Mouse (Mus musculus) stomach, embryonic 15.5 days (tissue): ENCODE measurements around the gene 4933415A04Rik. TPM values are rescaled to one million over a fixed set of nuclear protein-coding genes. Genes with fewer than 3 reads are reported as not detected.

Experiments
- ATAC-seq: fragments of 200-750 bp; cut with Nextera tagmentation; 2 replicates; pipeline ENCODE4 v1.8.0; 2017; ENCODE audit warnings: low read depth, moderate number of reproducible peaks, moderate TSS enrichment; ENCODE audit not compliant: insufficient read depth, low FRiP score
- H3K27ac ChIP-seq: fragments of 300-500 bp; sonication (generic); 2 replicates; pipeline ENCODE4 v1.5.1; 2015; ENCODE audit warnings: mild to moderate bottlenecking, inconsistent platforms
- H3K27me3 ChIP-seq: fragments of 300-500 bp; sonication (generic); replicated peaks from 2 replicates; pipeline ENCODE4 v1.6.1; 2015; ENCODE audit warnings: inconsistent platforms
- H3K36me3 ChIP-seq: fragments of 300-500 bp; sonication (generic); 2 replicates; pipeline ENCODE4 v1.6.1; 2015; ENCODE audit warnings: inconsistent platforms
- H3K4me1 ChIP-seq: fragments of 300-500 bp; sonication (generic); 2 replicates; pipeline ENCODE4 v1.6.1; 2015; ENCODE audit warnings: inconsistent platforms
- H3K4me2 ChIP-seq: fragments of 300-500 bp; sonication (generic); 2 replicates; pipeline ENCODE4 v1.6.1; 2015; ENCODE audit warnings: mild to moderate bottlenecking, inconsistent platforms
- H3K4me3 ChIP-seq: fragments of 300-500 bp; sonication (generic); replicated peaks from 2 replicates; pipeline ENCODE4 v1.5.1; 2015; ENCODE audit warnings: inconsistent platforms
- H3K9ac ChIP-seq: fragments of 300-500 bp; sonication (generic); 2 replicates; pipeline ENCODE4 v1.6.1; 2015; ENCODE audit warnings: inconsistent platforms
- H3K9me3 ChIP-seq: fragments of 300-500 bp; sonication (generic); 2 replicates; pipeline ENCODE4 v1.6.1; 2016; ENCODE audit warnings: inconsistent platforms
- WGBS: fragments of 180-500 bp; shearing (Covaris S2); methylation state at CpG from one replicate; pipeline ENCODE4 v1.1.7; 2015; 5-methylcytosine and 5-hydroxymethylcytosine counted together
- polyA plus RNA-seq: library from polyadenylated mRNA; unstranded; fragments of >200 nt; fragmentation: Nextera tagmentation; extraction: Ambion mirVana; gene quantifications from 2 replicates; pipeline ENCODE4 v1.2.1, GENCODE M21; 2015

4933415A04Rik gene
- polyA plus RNA-seq, 1 experiment from 2014 or later: 3.5 TPM

- Histone ChIP-seq H3K9me3 (no peaks in the 10 kb centered on the region), H3K27ac (peak overlapping the region; percentile 41; the same call in 1 of the 2 replicates), H3K27me3 (no peaks in the 10 kb centered on the region), H3K9ac (no peak overlapping the region), H3K36me3 (no peaks in the 10 kb centered on the region), H3K4me1 (peaks cover 13% of the 10 kb centered on the region), H3K4me3 (no peak overlapping the region), H3K4me2 (no peak overlapping the region)
- peak; percentile 38; the same call in 1 of the 2 replicates for ATAC-seq
- WGBS: 26% methylated on average over 12 of the region's 12 CpGs
Observed at GRCm38 (mm10) chr11:43612834-43613488, 26.1 kb downstream of the 4933415A04Rik start.

- Histone ChIP-seq H3K4me1 (peaks cover 14% of the 10 kb centered on the region), H3K9ac (no peak overlapping the region), H3K4me2 (no peak overlapping the region), H3K9me3 (no peaks in the 10 kb centered on the region), H3K27ac (peak overlapping the region; percentile 65), H3K4me3 (no peak overlapping the region), H3K27me3 (no peaks in the 10 kb centered on the region), H3K36me3 (no peaks in the 10 kb centered on the region)
- peak; percentile 34; the same call in 1 of the 2 replicates for ATAC-seq
- 35% methylated on average over 5 of the region's 5 CpGs for WGBS
Observed at GRCm38 (mm10) chr11:43617924-43618323, 31.1 kb downstream of the 4933415A04Rik start.

GRCm38 (mm10) chr11:43618403-43618802 lies 31.6 kb downstream of the 4933415A04Rik start:
- Histone ChIP-seq H3K4me1 (peaks cover 13% of the 10 kb centered on the region), H3K4me3 (no peak overlapping the region), H3K4me2 (no peak overlapping the region), H3K27me3 (no peaks in the 10 kb centered on the region), H3K36me3 (no peaks in the 10 kb centered on the region), H3K27ac (peak overlapping the region; percentile 65), H3K9me3 (no peaks in the 10 kb centered on the region), H3K9ac (no peak overlapping the region)
- peak; percentile 20; the same call in 1 of the 2 replicates for ATAC-seq
- 58% methylated on average over 7 of the region's 7 CpGs for WGBS

GRCm38 (mm10) chr11:43621769-43622168 lies 34.9 kb downstream of the 4933415A04Rik start:
- H3K27ac ChIP-seq: no peak overlapping the region
- peaks cover 19% of the 10 kb centered on the region for H3K4me1 ChIP-seq
- H3K4me3 ChIP-seq: no peak overlapping the region
- H3K27me3 ChIP-seq: no peaks in the 10 kb centered on the region
- WGBS: 63% methylated on average over 5 of the region's 5 CpGs
- no peak overlapping the region for H3K4me2 ChIP-seq
- no peaks in the 10 kb centered on the region for H3K36me3 ChIP-seq
- ATAC-seq: no peak
- no peak overlapping the region for H3K9ac ChIP-seq
- no peaks in the 10 kb centered on the region for H3K9me3 ChIP-seq

GRCm38 (mm10) chr11:43624341-43624740 lies 37.5 kb downstream of the 4933415A04Rik start:
- no peak for ATAC-seq
- no peak overlapping the region for H3K9ac ChIP-seq
- WGBS: 97% methylated on average over 1 of the region's 1 CpGs

GRCm38 (mm10) chr11:43626300-43626926 lies 39.6 kb downstream of the 4933415A04Rik start:
- Histone ChIP-seq H3K4me1 (peaks cover 14% of the 10 kb centered on the region), H3K4me3 (peak overlapping the region; percentile 16), H3K36me3 (no peaks in the 10 kb centered on the region), H3K9me3 (no peaks in the 10 kb centered on the region), H3K9ac (no peak overlapping the region), H3K4me2 (peak overlapping the region; percentile 53), H3K27me3 (no peaks in the 10 kb centered on the region), H3K27ac (peak overlapping the region; percentile 70)
- ATAC-seq: peak; percentile 64
- 10% methylated on average over 12 of the region's 12 CpGs for WGBS

More at GRCm38 (mm10) chr11:43624341-43624740, 37.5 kb downstream of the 4933415A04Rik start:
- H3K4me2 ChIP-seq: no peak overlapping the region
- H3K9me3 ChIP-seq: no peaks in the 10 kb centered on the region
- H3K27me3 ChIP-seq: no peaks in the 10 kb centered on the region
- H3K36me3 ChIP-seq: no peaks in the 10 kb centered on the region
- H3K4me1 ChIP-seq: peaks cover 14% of the 10 kb centered on the region
- H3K27ac ChIP-seq: no peak overlapping the region
- no peak overlapping the region for H3K4me3 ChIP-seq

GRCm38 (mm10) chr11:43626927-43627645 lies 40.2 kb downstream of the 4933415A04Rik start:
- Histone ChIP-seq H3K9ac (no peak overlapping the region), H3K4me3 (0 out of 2 replicates have a peak overlapping the region, but pooled peaks have one; percentile 16), H3K4me1 (peaks cover 14% of the 10 kb centered on the region), H3K27ac (peak overlapping the region; percentile 70), H3K4me2 (peak overlapping the region; percentile 53), H3K27me3 (no peaks in the 10 kb centered on the region), H3K36me3 (no peaks in the 10 kb centered on the region), H3K9me3 (no peaks in the 10 kb centered on the region)
- 41% methylated on average over 18 of the region's 18 CpGs for WGBS
- ATAC-seq: no peak

GRCm38 (mm10) chr11:43631645-43632044 lies 44.8 kb downstream of the 4933415A04Rik start:
- H3K27me3 ChIP-seq: no peaks in the 10 kb centered on the region
- H3K27ac ChIP-seq: no peak overlapping the region
- no peak overlapping the region for H3K9ac ChIP-seq
- no peaks in the 10 kb centered on the region for H3K9me3 ChIP-seq
- H3K4me1 ChIP-seq: peaks cover 22% of the 10 kb centered on the region
- H3K36me3 ChIP-seq: no peaks in the 10 kb centered on the region
- 83% methylated on average over 9 of the region's 9 CpGs for WGBS
- no peak for ATAC-seq
- no peak overlapping the region for H3K4me2 ChIP-seq
- no peak overlapping the region for H3K4me3 ChIP-seq

GRCm38 (mm10) chr11:43632566-43632965 lies 45.7 kb downstream of the 4933415A04Rik start:
- Histone ChIP-seq H3K27ac (0 out of 2 replicates have a peak overlapping the region, but pooled peaks have one; percentile 68), H3K4me3 (no peak overlapping the region), H3K9ac (no peak overlapping the region), H3K36me3 (no peaks in the 10 kb centered on the region), H3K9me3 (no peaks in the 10 kb centered on the region), H3K4me2 (no peak overlapping the region), H3K27me3 (no peaks in the 10 kb centered on the region), H3K4me1 (peaks cover 13% of the 10 kb centered on the region)
- WGBS: 39% methylated on average over 4 of the region's 4 CpGs
- no peak for ATAC-seq

GRCm38 (mm10) chr11:43633165-43633564 lies 46.3 kb downstream of the 4933415A04Rik start:
- peaks cover 13% of the 10 kb centered on the region for H3K4me1 ChIP-seq
- no peak overlapping the region for H3K9ac ChIP-seq
- H3K4me2 ChIP-seq: no peak overlapping the region
- H3K27ac ChIP-seq: peak overlapping the region; percentile 68
- no peaks in the 10 kb centered on the region for H3K9me3 ChIP-seq
- H3K36me3 ChIP-seq: no peaks in the 10 kb centered on the region
- no peak; the same call in 1 of the 2 replicates for ATAC-seq
- no peak overlapping the region for H3K4me3 ChIP-seq
- 65% methylated on average over 6 of the region's 6 CpGs for WGBS
- H3K27me3 ChIP-seq: no peaks in the 10 kb centered on the region

GRCm38 (mm10) chr11:43633658-43634401 lies 47.0 kb downstream of the 4933415A04Rik start:
- peak; percentile 83 for ATAC-seq
- peak overlapping the region; percentile 68 for H3K27ac ChIP-seq
- no peak overlapping the region for H3K4me3 ChIP-seq
- H3K4me1 ChIP-seq: peaks cover 13% of the 10 kb centered on the region
- peak overlapping the region; percentile 42 for H3K4me2 ChIP-seq
- H3K9ac ChIP-seq: peak overlapping the region; percentile 6; the same call in 1 of the 2 replicates
- no peaks in the 10 kb centered on the region for H3K36me3 ChIP-seq
- no peaks in the 10 kb centered on the region for H3K27me3 ChIP-seq
- H3K9me3 ChIP-seq: no peaks in the 10 kb centered on the region
- WGBS: 13% methylated on average over 19 of the region's 19 CpGs
